ENCODE assay signal across 29 mouse cellular contexts in genomic region chr15:28213057-28213456, GRCm38 (mm10). TPM values are rescaled to one million over a fixed set of nuclear protein-coding genes. Genes with fewer than 3 reads are reported as not detected.
DNase-seq lines count a peak whose midpoint lies in the region; TF ChIP-seq lines count a peak whose summit lies in the region.
"Had no signal": no experiment of that assay in that cellular context is flagged by ENCODE, and none has a peak within 500 bp of the region (broad histone marks: within the 10 kb centered on the region; RNA-seq: fewer than 3 reads in every experiment).

No protein-coding gene starts in this region.

- DNase-seq in frontal cortex, adult 2 months (ENCODE audit: extremely low spot score in 1 of 2, low spot score in 1 of 2): peak; percentile 20 to 42
- no peak for DNase-seq in frontal cortex, postnatal 10 days (ENCODE audit: low spot score in 2 of 2)
- DNase-seq in left cerebral cortex, postnatal 25 days (ENCODE audit: low spot score in 2 of 2): peak; percentile 8 to 74
- DNase-seq in left cerebral cortex, adult 2 months (ENCODE audit: extremely low spot score in 1 of 2, low spot score in 2 of 2): no peak
- peak; percentile 51 for DNase-seq in telencephalon, adult 2 months (ENCODE audit: low read depth, low spot score)
- DNase-seq in spleen, adult 12 weeks (ENCODE audit: low spot score): no peak
- DNase-seq: adrenal gland, adult 2 months; adrenal gland, postnatal 14 days; cerebellum, adult 11-12 months; cerebellum, adult 8-10 months; cerebellum, postnatal 10 days; cerebellum, postnatal 36 days; embryo, embryonic 11 days; gastrocnemius, adult 2 months; gastrocnemius, postnatal 14 days; heart, adult 18-20 months; heart, postnatal 10 days; heart, postnatal 36 days had no signal

- no peak overlapping the region for H3K4me3 ChIP-seq in left cerebral cortex, adult 2 months
- H3K4me3 ChIP-seq: embryonic facial prominence, embryonic 10.5 days; embryonic facial prominence, embryonic 13.5 days; erythroblast, embryonic 14.5 days; forebrain, embryonic 13.5 days; gastrocnemius, adult 2 months; heart, embryonic 12.5 days; heart, embryonic 15.5 days; hindbrain, embryonic 10.5 days; hindbrain, embryonic 13.5 days; intestine, embryonic 15.5 days had no signal

- H3K27ac ChIP-seq in left cerebral cortex, adult 2 months: no peak overlapping the region
- H3K27ac ChIP-seq: embryonic facial prominence, embryonic 10.5 days; embryonic facial prominence, embryonic 13.5 days; forebrain, embryonic 13.5 days; gastrocnemius, adult 2 months; heart, embryonic 15.5 days; hindbrain, embryonic 10.5 days; hindbrain, embryonic 13.5 days; intestine, embryonic 15.5 days had no signal

- TF ChIP-seq CTCF in left cerebral cortex, adult 2 months (IDR thresholded peaks at IDR 0.05): no peak

- intact Hi-C loops in left cerebral cortex, postnatal 25 days (cut with DNase I): no loop called here
- intact Hi-C loops in left cerebral cortex, adult 2 months (cut with DNase I): no loop called here

RNA-seq across cellular contexts. Expression of gene Dnah5, which starts 9.5 kb away (rescaled TPM):
- 0.42 and 0.66 TPM in 2 replicates for polyA plus RNA-seq in frontal cortex, adult 2 months (2012; rRNA removed)
- 1 to 10 TPM; 2.3 to 2.6 TPM for total RNA-seq in left cerebral cortex, postnatal 25 days (2021)
- 1 to 10 TPM; 2.8 to 3.6 TPM for total RNA-seq in left cerebral cortex, adult 2 months (2021)
- total RNA-seq: gastrocnemius, adult 2 months; MEL had no signal
- polyA plus RNA-seq: CD4-positive, CD25-positive, alpha-beta regulatory T cell, adult 4 months; erythroblast, embryonic 14.5 days; heart, embryonic 12.5 days had no signal

Comparison
In these comparisons a context has a peak if more than half of its experiments do, and no peak if none do; other contexts are left out.
1. DNase-seq: peak in frontal cortex, adult 2 months (2 of 2), left cerebral cortex, postnatal 25 days (2 of 2) and telencephalon, adult 2 months (single experiment); none in frontal cortex, postnatal 10 days (0 of 2), left cerebral cortex, adult 2 months (0 of 2) and spleen, adult 12 weeks (single experiment).